Mouse (Mus musculus): ENCODE results near the gene Ypel2. TPM values are rescaled to one million over a fixed set of nuclear protein-coding genes. Genes with fewer than 3 reads are reported as not detected.
A peak's percentile ranks its signal among the peaks of the same experiment; 100 is the strongest.

Gene Ypel2
- polyA plus RNA-seq, 1 experiment, result not detected

DNA sequence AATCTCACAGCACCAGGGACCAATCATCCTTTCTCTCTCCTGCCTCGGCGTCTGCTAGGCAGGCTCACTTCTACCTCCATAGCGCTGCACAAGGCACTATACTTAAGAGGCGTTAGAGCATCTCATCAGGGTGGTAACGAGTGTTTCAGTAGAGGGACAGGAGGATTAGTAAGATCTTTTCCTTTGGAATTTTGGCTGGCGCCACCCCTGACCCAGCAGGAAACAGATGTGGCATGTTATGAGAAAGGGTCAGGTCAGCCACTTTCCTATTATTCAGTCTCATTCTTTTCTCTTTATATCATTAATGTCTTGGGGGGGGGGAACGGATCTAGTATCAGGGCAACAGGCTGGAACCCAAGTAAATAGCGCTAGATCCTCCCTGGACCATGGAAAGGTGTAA, 41.8 kb downstream of the Ypel2 start:
- Histone ChIP-seq H3K4me3 (ENCODE audit: insufficient read depth, low read depth, low read length) (no peak overlapping the region), H3K4me1 (ENCODE audit: control insufficient read depth, insufficient read depth, low read length) (peaks cover 32% of the 10 kb centered on the region), H3K27ac (ENCODE audit: insufficient read depth, low read depth, low read length) (no peak overlapping the region)
- WGBS, result 76% methylated on average over 8 of the region's 8 CpGs
- TF ChIP-seq CTCF (IDR thresholded peaks at IDR 0.05; ENCODE audit: insufficient read depth, low read depth, low read length) (no peak), POLR2A (IDR thresholded peaks at IDR 0.05; ENCODE audit: insufficient read depth, low read depth, low read length) (no peak)

DNA sequence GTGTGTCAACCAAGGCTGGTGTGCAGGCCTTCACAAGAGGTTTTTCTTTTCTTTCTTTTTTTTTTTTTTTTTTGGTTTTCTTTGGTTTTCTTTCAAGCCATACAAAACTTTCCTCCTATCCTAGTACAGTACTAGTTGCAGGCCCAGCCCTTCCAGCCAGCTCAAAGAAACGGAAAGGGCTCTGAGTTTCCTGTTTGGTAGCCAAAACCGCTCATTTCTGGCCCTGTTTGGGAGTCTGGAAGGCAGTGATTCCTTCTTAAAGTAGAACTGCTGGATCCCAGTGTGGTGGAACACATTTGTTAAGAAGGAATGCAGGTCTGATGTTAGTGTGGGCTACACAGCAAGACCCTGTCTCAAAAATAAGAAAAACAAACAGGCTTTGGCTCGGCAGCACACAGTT, 43.0 kb downstream of the Ypel2 start:
- peaks cover 39% of the 10 kb centered on the region for H3K4me1 ChIP-seq (ENCODE audit: control insufficient read depth, insufficient read depth, low read length)
- H3K4me3 ChIP-seq (ENCODE audit: insufficient read depth, low read depth, low read length), result no peak overlapping the region
- TF ChIP-seq CTCF (IDR thresholded peaks at IDR 0.05; ENCODE audit: insufficient read depth, low read depth, low read length) (no peak), POLR2A (IDR thresholded peaks at IDR 0.05; ENCODE audit: insufficient read depth, low read depth, low read length) (no peak)
- 66% methylated on average over 3 of the region's 3 CpGs for WGBS
- H3K27ac ChIP-seq (ENCODE audit: insufficient read depth, low read depth, low read length), result no peak overlapping the region

DNA sequence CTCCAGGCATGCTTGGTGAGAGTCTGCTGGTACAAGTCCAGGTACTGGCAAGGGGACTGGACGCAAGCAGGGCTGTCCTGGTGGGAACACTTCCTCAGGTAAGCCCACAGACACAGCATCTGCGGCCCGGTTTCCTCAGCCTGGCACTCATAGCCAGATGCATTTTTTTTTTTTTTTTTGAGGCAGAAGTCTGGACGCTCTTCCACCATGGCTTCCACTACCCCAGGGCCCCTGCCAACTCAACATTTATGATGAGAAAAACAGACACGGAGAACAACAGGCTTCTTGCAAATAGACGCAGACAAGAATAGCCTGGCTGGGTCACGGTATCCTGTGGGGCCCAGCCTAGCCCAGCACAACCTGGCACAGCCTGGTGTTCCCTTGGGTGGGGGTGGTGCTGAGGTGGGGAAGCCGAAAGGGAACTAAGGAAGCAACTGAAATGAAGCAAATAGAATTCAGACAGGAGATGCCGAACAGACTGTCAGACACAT, 43.5 kb downstream of the Ypel2 start:
- Histone ChIP-seq H3K27ac (ENCODE audit: insufficient read depth, low read depth, low read length) (no peak overlapping the region), H3K4me3 (ENCODE audit: insufficient read depth, low read depth, low read length) (no peak overlapping the region), H3K4me1 (ENCODE audit: control insufficient read depth, insufficient read depth, low read length) (peaks cover 39% of the 10 kb centered on the region)
- WGBS, result 56% methylated on average over 9 of the region's 9 CpGs
- TF ChIP-seq CTCF (IDR thresholded peaks at IDR 0.05; ENCODE audit: insufficient read depth, low read depth, low read length) (no peak), POLR2A (IDR thresholded peaks at IDR 0.05; ENCODE audit: insufficient read depth, low read depth, low read length) (no peak)

DNA sequence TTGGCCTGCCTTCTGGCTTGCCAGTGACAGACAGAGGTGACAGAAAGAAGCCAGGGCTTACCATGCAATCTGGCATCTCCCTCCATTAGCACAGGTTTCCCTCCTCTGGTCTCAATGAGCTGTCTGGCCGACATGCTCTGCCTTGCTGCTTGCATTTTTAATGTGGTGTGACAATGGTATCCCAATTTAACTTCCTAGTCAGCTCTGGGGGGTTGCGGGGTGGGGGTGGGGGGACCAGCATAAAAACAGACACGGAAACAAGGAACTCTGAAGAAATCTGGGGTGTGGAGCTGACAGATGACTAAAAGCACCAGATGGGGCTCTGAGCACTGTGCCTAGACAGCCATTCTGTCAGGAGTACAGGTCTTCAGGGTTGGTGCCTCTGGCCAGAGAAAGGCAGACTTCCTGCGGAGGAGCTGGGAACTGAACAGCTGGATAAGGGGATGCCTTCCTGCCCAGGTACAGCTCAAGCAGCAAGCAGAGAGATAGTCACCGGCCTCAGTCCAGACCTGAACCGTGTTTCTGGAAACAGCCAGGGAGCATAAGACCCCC, 46.8 kb downstream of the Ypel2 start:
- no peak overlapping the region for H3K27ac ChIP-seq (ENCODE audit: insufficient read depth, low read depth, low read length)
- H3K4me1 ChIP-seq (ENCODE audit: control insufficient read depth, insufficient read depth, low read length), result peaks cover 34% of the 10 kb centered on the region
- WGBS, result 45% methylated on average over 6 of the region's 6 CpGs
- no peak overlapping the region for H3K4me3 ChIP-seq (ENCODE audit: insufficient read depth, low read depth, low read length)
- TF ChIP-seq CTCF (IDR thresholded peaks at IDR 0.05; ENCODE audit: insufficient read depth, low read depth, low read length), result no peak
- no peak for TF ChIP-seq POLR2A (IDR thresholded peaks at IDR 0.05; ENCODE audit: insufficient read depth, low read depth, low read length)

DNA sequence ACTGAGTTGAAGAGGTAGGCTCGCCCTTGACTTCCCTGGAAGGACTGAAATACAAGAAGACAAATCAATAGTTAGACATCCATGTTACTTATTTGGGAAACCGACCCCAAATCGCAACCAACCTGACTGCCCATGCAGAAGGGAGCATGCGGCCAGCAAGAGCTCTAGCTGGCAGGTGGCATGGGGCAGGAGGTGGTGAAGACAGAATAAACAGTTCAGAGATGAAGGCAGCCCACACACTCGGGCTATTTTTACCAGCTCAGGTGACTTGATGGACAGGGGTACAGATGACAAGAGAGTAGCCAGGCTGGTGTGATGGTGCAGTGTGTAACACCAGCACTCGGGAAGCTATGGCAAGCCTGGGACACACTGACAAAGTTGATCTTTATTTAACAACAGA, 47.6 kb downstream of the Ypel2 start:
- Histone ChIP-seq H3K4me1 (ENCODE audit: control insufficient read depth, insufficient read depth, low read length) (peaks cover 34% of the 10 kb centered on the region), H3K4me3 (ENCODE audit: insufficient read depth, low read depth, low read length) (no peak overlapping the region), H3K27ac (ENCODE audit: insufficient read depth, low read depth, low read length) (no peak overlapping the region)
- TF ChIP-seq POLR2A (IDR thresholded peaks at IDR 0.05; ENCODE audit: insufficient read depth, low read depth, low read length) (no peak), CTCF (IDR thresholded peaks at IDR 0.05; ENCODE audit: insufficient read depth, low read depth, low read length) (no peak)
- WGBS, result 79% methylated on average over 6 of the region's 6 CpGs

DNA sequence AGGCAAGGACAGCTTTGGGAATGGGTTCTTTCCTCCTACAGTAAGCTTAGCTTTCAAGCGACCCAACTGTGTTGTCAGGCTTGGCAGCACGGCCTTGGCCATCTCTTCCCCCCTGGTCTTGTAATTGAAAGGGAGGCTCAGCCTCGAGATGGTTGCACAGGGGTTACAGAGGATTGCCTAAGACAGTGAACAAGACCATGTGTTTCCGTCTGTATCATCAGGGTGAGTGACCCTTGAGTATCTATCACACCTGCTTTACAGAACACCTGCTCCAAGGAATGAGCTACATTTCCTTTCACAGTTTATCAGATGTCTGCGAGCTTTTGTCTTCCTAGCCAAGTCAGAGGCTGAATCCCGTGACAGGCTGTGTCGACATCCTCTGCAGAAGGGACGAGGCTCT, 48.4 kb downstream of the Ypel2 start:
- Histone ChIP-seq H3K4me1 (ENCODE audit: control insufficient read depth, insufficient read depth, low read length) (peaks cover 28% of the 10 kb centered on the region), H3K4me3 (ENCODE audit: insufficient read depth, low read depth, low read length) (no peak overlapping the region), H3K27ac (ENCODE audit: insufficient read depth, low read depth, low read length) (peak overlapping the region; percentile 39; the same call in 1 of the 2 replicates)
- 77% methylated on average over 8 of the region's 8 CpGs for WGBS
- TF ChIP-seq CTCF (IDR thresholded peaks at IDR 0.05; ENCODE audit: insufficient read depth, low read depth, low read length) (no peak), POLR2A (IDR thresholded peaks at IDR 0.05; ENCODE audit: insufficient read depth, low read depth, low read length) (no peak)

DNA sequence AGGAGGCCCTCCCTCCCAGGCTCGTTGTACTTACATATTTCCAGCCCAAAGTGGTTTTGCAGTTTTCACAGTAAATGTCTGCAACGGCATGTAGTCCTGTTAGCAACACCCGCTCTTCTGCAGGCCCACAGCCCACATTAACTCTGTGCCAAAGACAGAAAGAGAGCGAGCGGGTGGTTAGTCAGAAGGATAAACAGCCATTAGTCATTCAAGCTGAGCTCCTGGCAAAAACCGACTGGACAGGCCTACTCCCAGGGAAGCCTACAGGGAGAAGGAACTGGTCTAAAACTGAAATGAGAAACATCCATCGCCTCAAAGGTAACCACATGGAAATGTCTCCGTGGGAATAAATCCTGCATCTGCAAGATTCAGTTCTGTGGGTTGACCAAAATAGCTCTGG, 49.0 kb downstream of the Ypel2 start:
- TF ChIP-seq POLR2A (IDR thresholded peaks at IDR 0.05; ENCODE audit: insufficient read depth, low read depth, low read length), result no peak
- TF ChIP-seq CTCF (IDR thresholded peaks at IDR 0.05; ENCODE audit: insufficient read depth, low read depth, low read length), result no peak
- WGBS, result 35% methylated on average over 8 of the region's 8 CpGs
- H3K27ac ChIP-seq (ENCODE audit: insufficient read depth, low read depth, low read length), result no peak overlapping the region

DNA sequence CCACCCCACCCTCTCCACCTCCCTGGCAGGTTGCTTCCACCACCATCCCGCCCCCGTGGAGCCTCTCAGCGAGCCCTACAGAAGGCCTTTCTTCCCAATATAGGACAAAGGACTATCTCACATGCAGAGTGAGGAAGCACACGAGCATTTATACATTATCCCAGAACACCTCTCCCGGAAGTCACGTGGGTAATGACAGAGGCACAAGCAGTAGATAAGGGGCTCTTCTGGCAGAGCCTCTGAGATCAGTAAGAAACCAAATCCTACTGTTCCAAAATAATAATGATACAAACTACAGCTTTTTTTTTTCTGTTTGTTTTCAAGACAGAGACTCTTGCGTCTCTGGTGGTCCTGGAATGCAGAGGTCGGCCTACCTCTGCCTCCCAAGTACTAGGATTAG, 51.6 kb downstream of the Ypel2 start:
- no peak overlapping the region for H3K4me3 ChIP-seq (ENCODE audit: insufficient read depth, low read depth, low read length)
- TF ChIP-seq POLR2A (IDR thresholded peaks at IDR 0.05; ENCODE audit: insufficient read depth, low read depth, low read length), result no peak
- no peak for TF ChIP-seq CTCF (IDR thresholded peaks at IDR 0.05; ENCODE audit: insufficient read depth, low read depth, low read length)
- peaks cover 30% of the 10 kb centered on the region for H3K4me1 ChIP-seq (ENCODE audit: control insufficient read depth, insufficient read depth, low read length)
- WGBS, result 80% methylated on average over 8 of the region's 8 CpGs
- H3K27ac ChIP-seq (ENCODE audit: insufficient read depth, low read depth, low read length), result no peak overlapping the region

More for the DNA sequence above, 49.0 kb downstream of the Ypel2 start:
- no peak overlapping the region for H3K4me3 ChIP-seq (ENCODE audit: insufficient read depth, low read depth, low read length)
- H3K4me1 ChIP-seq (ENCODE audit: control insufficient read depth, insufficient read depth, low read length), result peaks cover 25% of the 10 kb centered on the region

DNA sequence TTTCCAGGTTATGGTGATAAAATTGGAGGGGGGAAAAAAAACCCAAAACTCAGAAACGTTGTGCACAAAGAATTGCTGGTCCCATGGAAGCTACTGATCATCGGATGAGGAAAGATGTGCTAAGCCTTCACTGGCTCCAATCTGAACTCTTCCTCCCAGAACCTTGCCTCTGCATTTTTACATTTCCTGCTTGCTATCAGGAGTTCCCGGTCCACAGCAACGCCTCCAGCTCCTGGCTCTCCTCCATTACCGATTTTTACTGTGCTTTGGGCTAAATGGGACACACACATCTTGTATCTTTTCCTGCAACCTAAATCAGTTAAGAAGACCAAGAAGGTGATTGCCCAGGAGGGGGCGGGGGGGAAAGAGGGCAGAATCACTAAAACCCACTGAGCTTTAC, 54.0 kb downstream of the Ypel2 start:
- WGBS, result 72% methylated on average over 6 of the region's 6 CpGs
- no peak for TF ChIP-seq CTCF (IDR thresholded peaks at IDR 0.05; ENCODE audit: insufficient read depth, low read depth, low read length)
- TF ChIP-seq POLR2A (IDR thresholded peaks at IDR 0.05; ENCODE audit: insufficient read depth, low read depth, low read length), result no peak
- Histone ChIP-seq H3K27ac (ENCODE audit: insufficient read depth, low read depth, low read length) (no peak overlapping the region), H3K4me3 (ENCODE audit: insufficient read depth, low read depth, low read length) (no peak overlapping the region), H3K4me1 (ENCODE audit: control insufficient read depth, insufficient read depth, low read length) (peaks cover 19% of the 10 kb centered on the region)

All from olfactory bulb, adult 2 months (tissue).